Mouse (Mus musculus) gastrocnemius, postnatal 10 days (tissue): ENCODE data around the gene Phlda3. TPM values are rescaled to one million over a fixed set of nuclear protein-coding genes. Genes with fewer than 3 reads are reported as not detected.

Experiments used
- DNase-seq: peaks from one replicate; pipeline ENCODE4 v3.0.0; 2021; ENCODE audit warnings: mixed read lengths
- total RNA-seq, 2 experiments: library from RNA; stranded (reverse); gene quantifications; 2 replicates each; pipeline ENCODE4 v1.2.3; 2021

The Phlda3 gene
- total RNA-seq, 2 experiments from 2014 or later: 24.1 to 36.7 TPM

- DNase-seq: no peak
These were observed 27.7 kb downstream of the Phlda3 start for GRCm38 (mm10) chr1:135793370-135794215.

GRCm38 (mm10) chr1:135794216-135795134 is 28.6 kb downstream of the Phlda3 start:
- no peak for DNase-seq

GRCm38 (mm10) chr1:135798492-135798891 is 32.6 kb downstream of the Phlda3 start:
- no peak for DNase-seq

- DNase-seq: no peak
These were observed 33.2 kb downstream of the Phlda3 start for GRCm38 (mm10) chr1:135799109-135799627.

- DNase-seq: no peak
These were observed 34.5 kb downstream of the Phlda3 start for GRCm38 (mm10) chr1:135800192-135800950.

- no peak for DNase-seq
These were observed 41.6 kb downstream of the Phlda3 start for GRCm38 (mm10) chr1:135807546-135807945.

GRCm38 (mm10) chr1:135810180-135810579 is 44.3 kb downstream of the Phlda3 start:
- DNase-seq: no peak

- peak; percentile 92 for DNase-seq
These were observed 45.2 kb downstream of the Phlda3 start for GRCm38 (mm10) chr1:135811016-135811646.

- DNase-seq: no peak
These were observed 46.3 kb downstream of the Phlda3 start for GRCm38 (mm10) chr1:135812205-135812604.

GRCm38 (mm10) chr1:135812618-135813017 is 46.7 kb downstream of the Phlda3 start:
- no peak for DNase-seq

- DNase-seq: no peak
These were observed 47.2 kb downstream of the Phlda3 start for GRCm38 (mm10) chr1:135813071-135813470.

GRCm38 (mm10) chr1:135813687-135814395 is 47.9 kb downstream of the Phlda3 start:
- no peak for DNase-seq

- DNase-seq: no peak
These were observed 48.6 kb downstream of the Phlda3 start for GRCm38 (mm10) chr1:135814531-135814930.

- DNase-seq: no peak
These were observed 51.7 kb downstream of the Phlda3 start for GRCm38 (mm10) chr1:135817595-135817994.

GRCm38 (mm10) chr1:135818481-135819086 is 52.7 kb downstream of the Phlda3 start, which contains the start of gene Lad1:
Lad1 (plus strand) TSS chr1:135818598.
- DNase-seq: no peak

Other genes starting within 250 kb of the Phlda3 start
- 10 to 100 TPM; 17.2 to 29.5 TPM for gene Nav1, start 158.8 kb upstream of the Phlda3 start, total RNA-seq
- 10 to 100 TPM; 63.5 to 70.3 TPM for gene Csrp1, start 46.1 kb upstream of the Phlda3 start, total RNA-seq
- gene Tnni1, start 13.3 kb downstream of the Phlda3 start, total RNA-seq: 100 to 1,000 TPM; 162 to 214 TPM
- gene Lad1, start 52.5 kb downstream of the Phlda3 start, total RNA-seq: under 1 TPM; 0.11 to 0.12 TPM
- gene Tnnt2, start 70.2 kb downstream of the Phlda3 start, total RNA-seq: 10 to 100 TPM; 41.1 to 52.6 TPM
- under 1 TPM in 1 of 2 experiments, not detected in 1; 0.07 TPM for gene Pkp1, start 153.1 kb downstream of the Phlda3 start, total RNA-seq
- gene Igfn1, start 240.2 kb downstream of the Phlda3 start, total RNA-seq: 10 to 100 TPM; 18.2 to 31.6 TPM
- 10 to 100 TPM; 27.2 to 29.0 TPM for gene Tmem9, start 242.0 kb downstream of the Phlda3 start, total RNA-seq